Comparison of ENCODE assay signal across 28 mouse cellular contexts in genomic region chrX:78605814-78606213, GRCm38 (mm10). TPM values are rescaled to one million over a fixed set of nuclear protein-coding genes. Genes with fewer than 3 reads are reported as not detected.
DNase-seq lines count a peak whose midpoint lies in the region; ATAC-seq and TF ChIP-seq lines count a peak whose summit lies in the region.
"Had no signal": no experiment of that assay in that cellular context is flagged by ENCODE, and none has a peak within 500 bp of the region (broad histone marks: within the 10 kb centered on the region; RNA-seq: fewer than 3 reads in every experiment).

No protein-coding gene starts in this region.

- ATAC-seq in heart, embryonic 12.5 days (ENCODE audit: insufficient number of reproducible peaks, low FRiP score) = no peak
- ATAC-seq: activated CD4-positive, CD25-positive, alpha-beta regulatory T cell, adult 4 months; forebrain, embryonic 16.5 days; hindbrain, embryonic 16.5 days; intestine, embryonic 16.5 days; lung, postnatal 0 days had no signal

- H3K4me3 ChIP-seq in heart, adult 2 months = no peak overlapping the region
- H3K4me3 ChIP-seq in heart, embryonic 12.5 days = no peak overlapping the region
- no peak overlapping the region for H3K4me3 ChIP-seq in layer of hippocampus, adult 2 months
- H3K4me3 ChIP-seq: embryonic facial prominence, embryonic 12.5 days; forebrain, embryonic 10.5 days; heart, embryonic 15.5 days; limb, embryonic 12.5 days had no signal

- 60% methylated on average over 2 of the region's 2 CpGs for WGBS in heart, adult 2 months
- WGBS in heart, embryonic 12.5 days = 57% methylated on average over 2 of the region's 2 CpGs

- DNase-seq in heart, adult 2 months = no peak
- DNase-seq in 3T3-L1 (ENCODE audit: low read depth, low spot score) (peak; percentile 2), ES-CJ7 (ENCODE audit: low read depth, low spot score) (peak; percentile 4)
- peak; percentile 2 for DNase-seq in induced T-regulatory cell, adult 2 months (ENCODE audit: low read depth)
- no peak for DNase-seq in layer of hippocampus, adult 2 months (ENCODE audit: low spot score in 2 of 2)
- DNase-seq in neural tube, embryonic 10.5 days (ENCODE audit: extremely low spot score, low spot score) = no peak
- DNase-seq in left cerebral cortex, adult 9 months (ENCODE audit: low spot score in 2 of 2) = no peak
- DNase-seq: adrenal gland, adult 8-10 months; cerebellum, adult 9-10 months; cerebellum, postnatal 36 days; embryo, embryonic 11 days; kidney, postnatal 14 days; lung, postnatal 4 days; midbrain, embryonic 14.5 days; right cerebral cortex, postnatal 25 days had no signal

- no peak for TF ChIP-seq POLR2A in heart, adult 2 months (IDR thresholded peaks at IDR 0.05; ENCODE audit: insufficient read depth, low read depth, low read length)

- no peaks in the 10 kb centered on the region for H3K9me3 ChIP-seq in heart, embryonic 12.5 days (replicated peaks)
- H3K9me3 ChIP-seq: embryonic facial prominence, embryonic 12.5 days; forebrain, embryonic 10.5 days; G1E; heart, embryonic 15.5 days; limb, embryonic 12.5 days had no signal

- TF ChIP-seq EP300 in heart, adult 2 months (IDR thresholded peaks at IDR 0.05; ENCODE audit: insufficient read depth, low read depth, low read length) = no peak

- no peak overlapping the region for H3K4me2 ChIP-seq in heart, embryonic 12.5 days
- H3K4me2 ChIP-seq: embryonic facial prominence, embryonic 12.5 days; heart, embryonic 15.5 days; limb, embryonic 12.5 days had no signal

- TF ChIP-seq CTCF in heart, adult 2 months (IDR thresholded peaks at IDR 0.05) = peak; percentile 38
- no peak; the same call in 1 of the 2 replicates for TF ChIP-seq CTCF in layer of hippocampus, adult 2 months (conservative IDR thresholded peaks at IDR 0.05)

- H3K4me1 ChIP-seq in heart, adult 2 months (ENCODE audit: control insufficient read depth, insufficient read depth, low read length) = no peaks in the 10 kb centered on the region
- H3K4me1 ChIP-seq in heart, embryonic 12.5 days (replicated peaks) = no peaks in the 10 kb centered on the region
- H3K4me1 ChIP-seq: embryonic facial prominence, embryonic 12.5 days; forebrain, embryonic 10.5 days; heart, embryonic 15.5 days; limb, embryonic 12.5 days had no signal

- intact Hi-C loops in heart, adult 2 months (cut with DNase I) = no loop called here

- H3K36me3 ChIP-seq in heart, adult 2 months (ENCODE audit: control insufficient read depth, insufficient read depth, low read length) = no peaks in the 10 kb centered on the region
- H3K36me3 ChIP-seq in heart, embryonic 12.5 days = no peaks in the 10 kb centered on the region
- H3K36me3 ChIP-seq: embryonic facial prominence, embryonic 12.5 days; forebrain, embryonic 10.5 days; G1E; heart, embryonic 15.5 days; limb, embryonic 12.5 days had no signal

- H3K27ac ChIP-seq in heart, adult 2 months = no peak overlapping the region
- H3K27ac ChIP-seq in heart, embryonic 12.5 days (ENCODE audit: poor library complexity, severe bottlenecking) = no peak overlapping the region
- no peak overlapping the region for H3K27ac ChIP-seq in layer of hippocampus, adult 2 months
- H3K27ac ChIP-seq: embryonic facial prominence, embryonic 12.5 days; forebrain, embryonic 10.5 days; heart, embryonic 15.5 days; limb, embryonic 12.5 days had no signal

- no peaks in the 10 kb centered on the region for H3K27me3 ChIP-seq in heart, adult 2 months (ENCODE audit: control insufficient read depth, insufficient read depth, low read length)
- no peaks in the 10 kb centered on the region for H3K27me3 ChIP-seq in heart, embryonic 12.5 days (replicated peaks)
- H3K27me3 ChIP-seq: CH12.LX; embryonic facial prominence, embryonic 12.5 days; heart, embryonic 15.5 days; limb, embryonic 12.5 days had no signal

- no peak overlapping the region for H3K9ac ChIP-seq in heart, adult 2 months (ENCODE audit: low read depth, low read length)
- H3K9ac ChIP-seq in heart, embryonic 12.5 days = no peak overlapping the region
- H3K9ac ChIP-seq: embryonic facial prominence, embryonic 12.5 days; heart, embryonic 15.5 days; limb, embryonic 12.5 days had no signal

- no peaks in the 10 kb centered on the region for H3K79me2 ChIP-seq in heart, adult 2 months (replicated peaks; ENCODE audit: control insufficient read depth, insufficient read depth, low read length)

RNA-seq across cellular contexts. Expression of gene Prrg1, which starts 22.1 kb away (rescaled TPM):
- 1 to 10 TPM; 8.4 to 9.4 TPM for total RNA-seq in heart, adult 2 months (2021)
- 3.8 and 7.8 TPM in 2 replicates for polyA plus RNA-seq in heart, adult 2 months (2012; rRNA removed)
- polyA plus RNA-seq in heart, embryonic 12.5 days (2016; fragmentation: Nextera tagmentation; extraction: Ambion mirVana) = 6.3 and 6.9 TPM in 2 replicates
- 1 to 10 TPM; 4.1 to 5.1 TPM for total RNA-seq in layer of hippocampus, adult 2 months (2021)
- total RNA-seq: CH12.LX; monocyte, adult 5-6 weeks had no signal
- polyA plus RNA-seq: G1E had no signal

Comparison
In these comparisons a context has a peak if more than half of its experiments do, and no peak if none do; other contexts are left out.
1. DNase-seq: peak in 3T3-L1 (single experiment), ES-CJ7 (single experiment) and induced T-regulatory cell, adult 2 months (single experiment); none in heart, adult 2 months (0 of 2), layer of hippocampus, adult 2 months (0 of 2), neural tube, embryonic 10.5 days (single experiment) and left cerebral cortex, adult 9 months (0 of 2).